Mouse (Mus musculus) kidney, adult 11 months (tissue): Measurements from ENCODE around the gene Hist1h2bp.
"Not testable (repeated sequence)": the region's sequence is repeated elsewhere in the genome, so short reads cannot be mapped to it uniquely, and the experiment has no call there.

Experiments
- DNase-seq: peaks from one replicate; pipeline ENCODE4 v3.0.0; 2022

The Hist1h2bp gene

DNA sequence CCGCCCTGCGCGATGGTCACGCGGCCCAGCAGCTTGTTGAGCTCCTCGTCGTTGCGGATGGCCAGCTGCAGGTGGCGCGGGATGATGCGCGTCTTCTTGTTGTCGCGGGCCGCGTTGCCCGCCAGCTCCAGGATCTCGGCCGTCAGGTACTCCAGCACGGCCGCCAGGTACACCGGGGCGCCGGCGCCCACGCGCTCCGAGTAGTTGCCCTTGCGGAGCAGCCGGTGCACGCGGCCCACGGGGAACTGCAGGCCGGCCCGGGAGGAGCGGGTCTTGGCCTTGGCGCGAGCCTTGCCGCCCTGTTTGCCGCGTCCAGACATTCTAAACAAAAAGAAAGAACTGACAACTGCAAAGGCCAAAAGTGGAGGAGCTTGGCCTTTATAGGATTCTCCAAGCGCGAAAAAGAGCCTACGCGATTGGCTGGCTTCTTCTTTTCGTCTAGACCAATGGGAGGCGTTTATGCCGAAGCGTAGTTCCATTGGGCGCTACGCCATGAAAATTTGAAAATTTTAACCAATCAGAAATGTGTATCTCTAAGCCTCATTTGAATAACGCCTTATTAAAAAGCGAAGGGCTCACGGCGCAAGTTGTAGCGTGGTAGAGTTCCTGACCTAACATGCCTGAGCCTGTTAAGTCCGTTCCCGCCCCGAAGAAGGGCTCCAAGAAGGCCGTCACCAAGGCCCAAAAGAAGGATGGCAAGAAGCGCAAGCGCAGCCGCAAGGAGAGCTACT, at the start of gene Hist1h2bp, which contains the start of gene Hist1h2an:
Gene Hist1h2bp (plus strand): TSS at position 563 of the 731 bp plus-strand sequence.
Gene Hist1h2an (minus strand): TSS at position 320 of the 731 bp plus-strand sequence.
- DNase-seq = peak; percentile 78

GRCm38 (mm10) chr13:21745006-21745405, 42.3 kb upstream of the Hist1h2bp start:
- no peak for DNase-seq

DNA sequence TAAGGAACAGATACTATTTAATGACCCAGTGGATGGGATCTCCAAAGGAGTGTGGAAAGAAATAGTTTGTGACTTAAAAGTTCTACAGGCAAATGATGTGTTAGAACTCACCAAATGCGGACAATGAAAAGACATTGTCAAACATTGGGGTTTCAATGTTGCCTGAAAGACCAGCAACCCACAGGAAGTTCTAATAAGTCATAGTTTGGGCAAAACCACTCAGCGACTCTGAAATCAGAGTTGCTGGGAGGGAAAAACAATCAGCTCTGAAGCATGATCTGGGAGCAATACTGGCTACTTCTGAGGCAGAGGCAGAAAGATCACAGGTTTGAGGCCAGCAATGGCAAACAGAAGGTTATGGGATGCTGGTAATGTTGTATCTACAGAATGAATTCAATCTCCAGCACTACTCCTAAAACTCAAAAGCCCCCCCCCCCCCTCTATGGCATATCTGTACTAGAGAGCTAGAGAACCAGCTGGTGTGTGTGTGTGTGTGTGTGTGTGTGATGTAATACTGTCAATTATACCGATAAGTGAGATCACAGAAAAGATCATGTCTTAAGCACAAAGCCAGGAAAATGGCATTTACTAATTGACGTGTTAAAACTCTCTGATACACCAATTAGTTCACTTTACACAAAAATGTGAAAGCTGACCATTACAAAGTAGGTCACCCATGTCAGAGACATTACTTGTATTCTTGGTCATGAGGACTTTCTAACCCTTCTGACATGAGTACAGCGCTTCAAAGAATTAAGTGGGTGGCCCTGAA, 37.7 kb upstream of the Hist1h2bp start:
- no peak for DNase-seq

GRCm38 (mm10) chr13:21750159-21751017, 36.9 kb upstream of the Hist1h2bp start, which contains the start of gene Hist1h4k:
Gene Hist1h4k, minus strand, starts transcription at chr13:21750505.
- peak; percentile 53 for DNase-seq

DNA sequence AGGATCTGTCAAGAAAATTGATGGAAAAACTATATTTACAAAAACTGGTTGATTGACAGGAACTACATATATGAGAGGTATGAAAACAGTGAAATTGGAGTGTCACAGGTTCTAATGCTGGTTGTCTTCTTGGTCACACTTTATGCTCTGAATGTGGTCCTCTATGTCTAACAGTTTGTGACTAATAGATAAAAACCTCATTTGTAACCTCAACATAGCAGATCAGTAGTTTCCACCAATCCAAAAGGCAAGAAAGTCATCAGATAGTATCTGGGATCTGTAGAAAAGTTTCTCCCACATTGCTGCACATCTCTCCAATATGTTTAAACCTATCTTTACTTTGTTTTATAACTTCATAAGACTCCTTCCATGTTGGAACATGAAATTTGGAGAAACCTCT, 35.8 kb upstream of the Hist1h2bp start:
- DNase-seq = no peak

- no peak for DNase-seq
Observed at GRCm38 (mm10) chr13:21751827-21752226, 35.4 kb upstream of the Hist1h2bp start.

- DNase-seq = no peak
Observed at GRCm38 (mm10) chr13:21752356-21752755, 34.9 kb upstream of the Hist1h2bp start.

DNA sequence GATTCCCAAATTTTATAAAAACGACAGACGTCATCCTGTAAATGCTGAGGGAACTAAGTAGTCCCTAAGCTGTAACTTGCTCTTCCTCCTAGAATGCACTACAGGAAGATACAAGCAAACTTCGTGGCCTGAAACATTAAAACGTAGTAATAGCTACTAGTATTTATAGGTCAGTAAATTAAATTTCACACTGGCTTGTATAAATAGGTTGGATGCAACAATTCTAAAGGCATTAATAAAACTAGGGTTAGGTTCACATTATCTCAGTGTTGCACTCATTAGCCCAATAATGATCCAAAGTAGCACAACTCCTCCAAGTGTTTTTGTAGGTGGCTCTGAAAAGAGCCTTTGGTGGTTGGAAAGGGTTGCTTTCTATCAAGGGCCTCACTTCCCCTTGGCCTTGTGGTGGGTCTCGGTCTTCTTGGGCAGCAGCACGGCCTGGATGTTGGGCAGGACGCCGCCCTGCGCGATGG, 34.2 kb upstream of the Hist1h2bp start:
- no peak for DNase-seq

DNA sequence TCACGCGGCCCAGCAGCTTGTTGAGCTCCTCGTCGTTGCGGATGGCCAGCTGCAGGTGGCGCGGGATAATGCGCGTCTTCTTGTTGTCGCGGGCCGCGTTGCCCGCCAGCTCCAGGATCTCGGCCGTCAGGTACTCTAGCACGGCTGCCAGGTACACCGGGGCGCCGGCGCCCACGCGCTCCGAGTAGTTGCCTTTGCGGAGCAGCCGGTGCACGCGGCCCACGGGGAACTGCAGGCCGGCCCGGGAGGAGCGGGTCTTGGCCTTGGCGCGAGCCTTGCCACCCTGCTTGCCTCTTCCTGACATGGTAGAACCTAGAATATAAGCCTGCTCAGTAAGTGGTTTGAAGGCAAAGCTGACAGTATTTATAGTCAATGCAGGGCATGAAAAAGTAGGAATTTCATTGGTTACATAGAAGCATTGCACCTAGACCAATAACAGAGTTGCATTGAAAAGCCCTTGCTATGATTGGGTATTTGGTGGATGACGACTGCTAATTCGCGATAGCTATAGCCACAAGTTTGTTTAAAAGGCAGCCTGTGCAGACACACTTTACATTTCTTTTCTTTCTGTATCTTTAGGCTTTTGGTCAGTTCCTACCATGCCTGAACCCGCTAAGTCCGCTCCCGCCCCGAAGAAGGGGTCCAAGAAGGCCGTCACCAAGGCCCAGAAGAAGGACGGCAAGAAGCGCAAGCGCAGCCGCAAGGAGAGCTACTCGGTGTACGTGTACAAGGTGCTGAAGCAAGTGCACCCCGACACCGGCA, 33.6 kb upstream of the Hist1h2bp start, which contains the start of the genes Hist1h2ak and Hist1h2bn:
Gene Hist1h2ak (minus strand): TSS at position 304 of the 762 bp plus-strand sequence.
Gene Hist1h2bn (plus strand): TSS at position 600 of the 762 bp plus-strand sequence.
- DNase-seq = peak; percentile 31

DNA sequence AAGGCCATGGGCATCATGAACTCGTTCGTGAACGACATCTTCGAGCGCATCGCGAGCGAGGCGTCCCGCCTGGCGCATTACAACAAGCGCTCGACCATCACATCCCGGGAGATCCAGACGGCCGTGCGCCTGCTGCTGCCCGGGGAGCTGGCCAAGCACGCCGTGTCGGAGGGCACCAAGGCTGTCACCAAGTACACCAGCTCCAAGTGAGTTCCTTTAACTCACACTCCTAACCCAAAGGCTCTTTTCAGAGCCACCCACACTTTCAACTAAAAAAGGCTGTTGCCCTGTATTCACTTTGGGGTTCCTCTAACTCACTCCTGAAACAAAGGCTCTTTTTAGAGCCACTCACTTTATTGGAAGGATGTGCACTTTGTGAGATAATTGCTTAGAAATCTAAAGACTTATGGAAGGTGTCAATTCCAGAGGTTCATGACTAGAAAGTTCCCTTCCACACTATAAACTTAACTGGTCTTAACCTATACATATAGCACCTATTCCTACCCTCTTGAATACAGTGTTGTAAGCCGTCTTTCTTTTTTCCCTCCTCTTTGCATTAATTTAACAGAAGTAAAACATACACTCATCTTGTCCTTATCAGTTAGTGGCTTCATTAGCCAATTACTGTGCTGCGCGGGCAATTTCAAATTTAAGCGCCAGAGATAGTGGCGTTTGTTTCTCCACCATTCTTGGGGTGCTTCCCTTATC, 32.8 kb upstream of the Hist1h2bp start:
- not testable (repeated sequence) for DNase-seq

DNA sequence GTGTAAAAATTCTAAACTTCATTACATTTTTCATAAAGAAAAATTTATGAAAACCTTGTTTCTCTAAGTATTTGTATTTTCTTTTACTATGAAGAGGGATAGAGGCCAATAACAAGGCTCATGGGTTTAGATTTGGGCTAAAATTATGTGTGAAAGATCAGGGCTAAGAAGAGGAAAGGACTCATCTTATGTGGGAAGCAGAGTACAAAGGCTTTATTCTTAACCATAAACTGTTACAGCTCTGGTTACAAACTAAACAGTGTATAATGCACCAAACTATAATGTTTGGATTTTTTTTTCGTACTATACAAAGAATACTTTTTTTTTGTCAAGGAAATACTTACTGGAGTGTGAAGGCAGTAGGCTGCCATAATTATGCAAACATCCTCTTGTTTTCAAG, 31.6 kb upstream of the Hist1h2bp start:
- DNase-seq = no peak

GRCm38 (mm10) chr13:21778814-21779766, 8.2 kb upstream of the Hist1h2bp start:
- peak; percentile 17 for DNase-seq

DNA sequence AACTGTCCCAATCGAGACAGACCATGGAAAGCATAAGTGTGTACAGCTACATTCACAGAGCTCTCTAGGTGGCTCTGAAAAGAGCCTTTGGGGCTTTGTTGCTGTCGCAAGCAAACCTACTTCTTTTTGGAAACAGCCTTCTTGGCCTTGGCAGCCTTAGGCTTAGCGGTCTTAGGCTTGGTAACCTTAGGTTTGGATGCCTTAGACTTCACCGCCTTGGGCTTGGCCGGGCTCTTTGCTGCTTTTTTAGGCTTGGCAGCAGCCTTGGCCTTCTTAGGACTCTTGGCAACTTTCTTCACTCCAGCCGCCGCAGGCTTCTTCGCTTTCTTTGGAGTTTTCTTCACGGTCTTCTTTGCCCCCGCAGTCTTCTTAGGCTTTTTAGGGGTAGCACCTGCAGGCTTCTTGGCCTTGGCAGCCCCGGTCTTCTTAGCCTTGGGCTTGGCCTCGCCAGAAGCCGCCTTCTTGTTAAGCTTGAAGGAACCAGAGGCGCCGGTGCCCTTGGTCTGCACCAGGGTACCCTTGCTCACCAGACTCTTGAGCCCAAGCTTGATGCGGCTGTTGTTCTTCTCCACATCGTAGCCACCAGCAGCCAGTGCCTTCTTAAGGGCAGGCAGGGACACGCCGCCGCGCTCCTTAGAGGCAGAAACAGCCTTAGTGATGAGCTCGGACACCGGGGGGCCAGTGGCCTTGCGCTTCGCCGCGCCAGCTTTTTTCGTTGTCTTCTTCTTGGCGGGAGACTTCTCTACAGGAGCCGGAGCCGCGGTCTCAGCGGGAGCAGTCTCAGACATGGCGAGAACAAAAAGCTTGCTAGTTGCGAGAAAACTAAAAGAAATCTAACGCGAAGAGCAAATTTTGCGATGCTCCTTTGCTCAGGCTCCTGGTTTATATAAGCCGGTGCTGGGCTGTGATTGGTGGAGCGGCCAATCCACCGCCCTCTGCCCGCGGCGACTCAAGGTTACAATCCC, 7.2 kb upstream of the Hist1h2bp start, which contains the start of gene Hist1h1b:
Gene Hist1h1b (minus strand): TSS at position 859 of the 965 bp plus-strand sequence.
- no peak for DNase-seq

GRCm38 (mm10) chr13:21781021-21781555, 6.2 kb upstream of the Hist1h2bp start:
- DNase-seq = no peak

DNA sequence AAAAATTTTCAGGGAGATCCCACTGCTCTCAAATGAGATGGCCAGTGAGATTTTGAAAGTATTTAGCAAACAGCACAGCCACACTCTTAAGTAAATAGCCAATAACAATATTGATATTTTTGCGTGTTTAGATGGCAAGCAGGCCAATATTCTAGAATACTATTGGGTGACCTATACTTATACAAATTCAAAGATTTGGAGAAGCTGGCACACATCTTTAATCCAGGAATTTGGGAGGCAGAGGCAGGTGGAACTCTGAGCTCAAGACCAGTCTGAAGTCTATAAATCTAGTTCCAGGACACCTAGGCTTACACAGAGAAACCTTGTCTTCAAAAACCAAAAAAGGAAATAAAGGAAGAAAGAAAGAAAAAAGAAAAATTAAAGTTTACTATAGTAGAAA, 5.6 kb upstream of the Hist1h2bp start:
- no peak for DNase-seq

- not testable (repeated sequence) for DNase-seq
Observed at GRCm38 (mm10) chr13:21782361-21783254, 4.7 kb upstream of the Hist1h2bp start.

- no peak for DNase-seq
Observed at GRCm38 (mm10) chr13:21783255-21783617, 4.0 kb upstream of the Hist1h2bp start, which contains the start of gene Hist1h3i. Gene Hist1h3i, minus strand, starts transcription at chr13:21783370.
